In genomic region chr7:132347273-132348045, GRCm38 (mm10) we compare ENCODE assay signal across 15 mouse cellular contexts. TPM values are rescaled to one million over a fixed set of nuclear protein-coding genes. Genes with fewer than 3 reads are reported as not detected.
DNase-seq lines count a peak whose midpoint lies in the region; ATAC-seq lines count a peak whose summit lies in the region.
"Had no signal": no experiment of that assay in that cellular context is flagged by ENCODE, and none has a peak within 500 bp of the region (broad histone marks: within the 10 kb centered on the region; RNA-seq: fewer than 3 reads in every experiment).

No protein-coding gene starts in this region.

- DNase-seq in adrenal gland, adult 2 months: peak; percentile 37
- DNase-seq in adrenal gland, adult 8-10 months: no peak
- DNase-seq in lung, adult 18-20 months: no peak
- peak; percentile 51 to 52 for DNase-seq in kidney, adult 8-10 months
- no peak for DNase-seq in frontal cortex, postnatal 36 days (ENCODE audit: low spot score in 2 of 2)
- DNase-seq: cerebellum, adult 11-12 months; layer of hippocampus, postnatal 36 days; retina, postnatal 1 day had no signal

- peaks cover 29% of the 10 kb centered on the region for H3K4me1 ChIP-seq in lung, embryonic 15.5 days
- no peaks in the 10 kb centered on the region for H3K4me1 ChIP-seq in forebrain, embryonic 16.5 days (replicated peaks; ENCODE audit: control insufficient read depth, insufficient read depth, low read length)
- H3K4me1 ChIP-seq: hindbrain, embryonic 15.5 days had no signal

- no peak overlapping the region for H3K4me2 ChIP-seq in lung, embryonic 15.5 days
- no peak overlapping the region for H3K4me2 ChIP-seq in forebrain, embryonic 16.5 days (ENCODE audit: low read length)
- H3K4me2 ChIP-seq: hindbrain, embryonic 15.5 days; liver, embryonic 15.5 days had no signal

- H3K27me3 ChIP-seq in lung, embryonic 15.5 days: no peaks in the 10 kb centered on the region
- H3K27me3 ChIP-seq in forebrain, embryonic 16.5 days (replicated peaks; ENCODE audit: control insufficient read depth, insufficient read depth, low read length): no peaks in the 10 kb centered on the region
- H3K27me3 ChIP-seq: hindbrain, embryonic 15.5 days; liver, embryonic 15.5 days; Patski had no signal

- 57% methylated on average over 9 of the region's 9 CpGs for WGBS in lung, embryonic 15.5 days
- 79% methylated on average over 9 of the region's 9 CpGs for WGBS in forebrain, embryonic 16.5 days

- no peak overlapping the region for H3K4me3 ChIP-seq in lung, embryonic 15.5 days
- no peak overlapping the region for H3K4me3 ChIP-seq in forebrain, embryonic 16.5 days (replicated peaks; ENCODE audit: low read length)
- H3K4me3 ChIP-seq: hindbrain, embryonic 15.5 days; liver, embryonic 15.5 days; myocyte had no signal

- no peak for ATAC-seq in lung, embryonic 15.5 days (ENCODE audit: borderline replicate concordance, extremely low read depth, low FRiP score, low TSS enrichment)
- 0 out of 2 replicates have a peak, but pooled peaks have one; percentile 16 for ATAC-seq in neutrophil, adult 5-6 weeks (ENCODE audit: extremely low read depth, insufficient number of reproducible peaks, low FRiP score, poor library complexity, severe bottlenecking)
- no peak for ATAC-seq in forebrain, embryonic 16.5 days
- ATAC-seq: Patski had no signal

- H3K36me3 ChIP-seq in lung, embryonic 15.5 days: no peaks in the 10 kb centered on the region
- H3K36me3 ChIP-seq in forebrain, embryonic 16.5 days (ENCODE audit: control insufficient read depth, insufficient read depth): no peaks in the 10 kb centered on the region
- H3K36me3 ChIP-seq: hindbrain, embryonic 15.5 days; liver, embryonic 15.5 days had no signal

- H3K27ac ChIP-seq in lung, embryonic 15.5 days: peak overlapping the region; percentile 30; the same call in 1 of the 2 replicates
- no peak overlapping the region for H3K27ac ChIP-seq in forebrain, embryonic 16.5 days (ENCODE audit: low read length)
- H3K27ac ChIP-seq: hindbrain, embryonic 15.5 days; liver, embryonic 15.5 days had no signal

- H3K9me3 ChIP-seq in lung, embryonic 15.5 days: no peaks in the 10 kb centered on the region
- no peaks in the 10 kb centered on the region for H3K9me3 ChIP-seq in forebrain, embryonic 16.5 days (ENCODE audit: control insufficient read depth, low read length)
- H3K9me3 ChIP-seq: hindbrain, embryonic 15.5 days; liver, embryonic 15.5 days had no signal

- H3K9ac ChIP-seq in lung, embryonic 15.5 days: no peak overlapping the region
- H3K9ac ChIP-seq in forebrain, embryonic 16.5 days (replicated peaks; ENCODE audit: low read depth, low read length): no peak overlapping the region
- H3K9ac ChIP-seq: hindbrain, embryonic 15.5 days; liver, embryonic 15.5 days had no signal

RNA-seq across cellular contexts. Expression of gene Chst15, which starts 30.4 kb away (rescaled TPM):
- total RNA-seq in adrenal gland, adult 2 months (2021): 10 to 100 TPM; 37.3 to 46.2 TPM
- polyA plus RNA-seq in adrenal gland, adult 2 months (2012; rRNA removed): 9.6 and 10.4 TPM in 2 replicates
- total RNA-seq in adrenal gland, adult 8-10 months (2022): 10 to 100 TPM; 43.2 to 63.6 (median 51.2) TPM
- polyA plus RNA-seq in lung, embryonic 15.5 days (2015; fragmentation: Nextera tagmentation; extraction: Ambion mirVana): 17.8 and 20.3 TPM in 2 replicates
- total RNA-seq in neutrophil, adult 5-6 weeks (2017): 81.4 and 83.2 TPM in 2 replicates
- polyA plus RNA-seq in forebrain, embryonic 16.5 days (2015; fragmentation: Nextera tagmentation; extraction: Ambion mirVana): 22.8 and 23.7 TPM in 2 replicates

Comparison
In these comparisons a context has a peak if more than half of its experiments do, and no peak if none do; other contexts are left out.
1. DNase-seq: peak in adrenal gland, adult 2 months (single experiment) and kidney, adult 8-10 months (2 of 2); none in adrenal gland, adult 8-10 months (single experiment), lung, adult 18-20 months (0 of 2) and frontal cortex, postnatal 36 days (0 of 2).